Mouse (Mus musculus) erythroid progenitor cell, adult 5-6 weeks (primary cell): ENCODE measurements around the gene Ttyh3. TPM values are rescaled to one million over a fixed set of nuclear protein-coding genes. Genes with fewer than 3 reads are reported as not detected.
A peak's percentile ranks its signal among the peaks of the same experiment; 100 is the strongest.
"Not testable (repeated sequence)": the region's sequence is repeated elsewhere in the genome, so short reads cannot be mapped to it uniquely, and the experiment has no call there.

Experiments
- ATAC-seq: replicated peaks from 2 replicates; pipeline ENCODE4 v1.8.0; 2016; ENCODE audit warnings: moderate number of reproducible peaks, mild to moderate bottlenecking, moderate TSS enrichment, inconsistent platforms; ENCODE audit not compliant: poor library complexity, low FRiP score, severe bottlenecking
- total RNA-seq, 2 experiments: library from RNA; stranded (forward) in 1 of 2; stranded (reverse) in 1 of 2; fragments of 150-400 nt in 1 of 2; fragments of 186-747, 209-891 nt in 1 of 2; gene quantifications; 2 replicates each; pipeline versions ENCODE4 v1.2.3 to v1.2.4; 2015 to 2017; ENCODE audit warnings: low replicate concordance in 2 of 2

Ttyh3 gene
- total RNA-seq (2015; ENCODE audit: low replicate concordance) (21.8 and 26.7 TPM in 2 replicates), total RNA-seq (2017; ENCODE audit: low replicate concordance) (21.2 and 23.2 TPM in 2 replicates)

- no peak for ATAC-seq
Measured at GRCm38 (mm10) chr5:140648519-140649100, at the start of gene Ttyh3. Ttyh3 (minus strand) TSS chr5:140649031.

DNA sequence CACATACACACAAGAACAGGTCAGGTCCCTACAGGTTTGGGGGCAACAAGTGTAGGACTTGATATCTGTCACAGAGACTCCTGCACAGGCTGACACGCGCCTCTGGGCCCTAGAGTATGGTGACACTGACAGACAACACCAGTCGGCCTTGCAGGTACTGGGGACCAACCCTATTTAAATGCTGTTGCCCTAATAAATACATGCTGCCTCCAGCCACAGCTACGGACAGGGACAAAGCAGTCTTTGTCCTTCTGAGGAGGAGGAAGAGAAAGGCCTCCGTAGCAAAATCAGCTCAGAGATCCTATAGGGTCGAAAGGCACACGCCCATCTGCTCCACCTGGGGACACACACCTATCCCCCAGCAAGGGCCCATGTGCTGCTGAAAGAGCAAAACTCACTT, 47.2 kb upstream of the Ttyh3 start:
- no peak for ATAC-seq

DNA sequence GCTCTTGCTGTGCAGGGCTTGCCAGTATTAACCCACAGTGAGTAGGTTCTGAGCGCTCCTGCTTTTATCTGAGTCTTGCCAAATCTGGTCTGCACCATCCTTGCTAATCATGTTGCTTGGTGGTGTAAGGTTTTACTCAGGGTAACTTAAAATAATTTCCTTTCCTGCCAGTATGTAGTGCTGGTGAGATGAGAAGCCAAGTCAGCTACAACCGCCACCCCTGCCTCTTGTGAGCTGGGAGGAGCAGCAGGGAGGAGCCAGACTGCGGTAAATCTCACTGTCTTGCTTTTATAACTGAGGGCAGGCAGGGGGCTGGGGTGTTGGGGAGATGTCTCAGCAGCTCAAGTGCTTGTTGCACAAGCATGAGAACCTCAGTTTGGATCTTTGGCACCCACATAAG, 39.6 kb upstream of the Ttyh3 start:
- no peak for ATAC-seq

DNA sequence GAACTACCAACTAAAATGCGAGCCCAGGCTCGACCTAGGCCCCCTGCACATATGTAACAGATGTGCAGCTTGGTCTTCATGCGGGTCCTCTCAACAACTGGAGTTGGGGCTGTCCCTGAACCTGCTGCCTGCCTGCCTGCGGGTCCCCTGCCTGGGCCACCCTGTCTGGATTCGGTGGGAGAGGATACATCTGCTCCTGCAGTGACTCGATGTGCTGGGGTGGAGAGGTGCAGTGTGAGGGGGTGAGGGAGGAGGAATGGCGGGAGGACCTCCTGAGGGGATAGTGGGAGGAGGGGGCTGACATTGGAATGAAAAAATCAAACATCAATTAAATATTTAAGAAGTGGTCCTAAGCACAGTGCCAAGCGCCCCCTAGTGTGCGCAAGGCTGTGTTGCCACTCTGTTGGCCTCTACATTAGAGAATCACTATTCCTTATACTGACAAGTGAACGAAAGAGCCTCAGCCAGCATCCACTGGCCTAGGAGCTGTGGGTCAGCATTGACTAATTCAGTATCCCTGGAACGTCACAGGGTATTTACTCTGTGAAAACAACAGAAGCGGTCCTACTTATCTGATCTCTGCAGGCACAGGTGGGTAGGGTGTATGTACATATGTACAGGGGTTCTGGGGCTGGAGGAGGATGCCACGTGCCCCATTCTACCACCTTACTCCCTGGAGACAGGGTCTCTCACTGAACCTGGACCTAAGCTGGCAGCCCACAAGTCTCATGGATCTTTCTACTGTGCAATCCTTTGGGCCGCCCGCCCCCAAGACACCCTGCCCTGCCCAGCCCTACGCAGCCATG, 35.7 kb upstream of the Ttyh3 start:
- no peak for ATAC-seq

DNA sequence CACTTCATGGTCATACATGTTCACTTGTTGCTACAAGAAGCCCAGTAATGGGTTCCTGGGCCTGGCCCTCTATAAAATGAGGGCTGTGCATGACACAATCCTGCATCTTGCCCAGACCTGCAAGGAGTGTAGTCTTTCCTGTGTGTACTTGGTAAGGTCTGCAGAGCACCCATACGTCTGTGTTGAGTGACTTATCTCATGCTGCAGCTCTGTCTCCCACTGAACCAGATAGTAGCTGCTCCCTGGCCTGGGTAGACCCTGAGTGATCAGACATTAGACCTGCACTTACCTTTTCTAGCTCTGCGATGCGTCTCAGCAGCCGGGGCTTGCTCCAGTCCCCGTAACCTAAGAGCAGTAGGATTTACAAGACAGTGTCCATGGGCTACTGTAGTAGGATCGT, 33.3 kb upstream of the Ttyh3 start:
- no peak for ATAC-seq

- no peak for ATAC-seq
Measured at GRCm38 (mm10) chr5:140680950-140681349, 32.1 kb upstream of the Ttyh3 start.

GRCm38 (mm10) chr5:140680051-140680450, 31.2 kb upstream of the Ttyh3 start:
- ATAC-seq: no peak

GRCm38 (mm10) chr5:140677137-140677536, 28.3 kb upstream of the Ttyh3 start:
- ATAC-seq: no peak

DNA sequence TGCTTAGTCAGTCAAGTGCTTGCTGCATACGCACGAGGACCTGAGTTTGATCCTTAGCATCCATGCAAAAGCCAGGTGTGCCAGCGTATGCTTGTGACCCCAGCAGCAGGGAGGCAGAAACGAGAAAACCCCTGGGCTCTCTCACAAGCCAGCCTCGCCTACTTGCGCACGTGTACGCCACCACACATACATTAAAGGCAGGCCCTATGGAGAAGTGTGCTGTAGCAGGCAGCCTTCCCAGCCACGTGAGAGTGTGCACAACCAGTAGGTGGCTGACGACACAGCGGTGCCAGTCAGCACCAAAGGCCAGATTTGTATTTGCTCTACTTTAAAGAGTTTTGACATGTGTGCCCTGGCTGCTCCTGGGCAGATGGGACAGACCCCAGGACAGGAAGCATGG, 26.8 kb upstream of the Ttyh3 start:
- ATAC-seq: no peak

GRCm38 (mm10) chr5:140675079-140675478, 26.2 kb upstream of the Ttyh3 start:
- no peak for ATAC-seq

DNA sequence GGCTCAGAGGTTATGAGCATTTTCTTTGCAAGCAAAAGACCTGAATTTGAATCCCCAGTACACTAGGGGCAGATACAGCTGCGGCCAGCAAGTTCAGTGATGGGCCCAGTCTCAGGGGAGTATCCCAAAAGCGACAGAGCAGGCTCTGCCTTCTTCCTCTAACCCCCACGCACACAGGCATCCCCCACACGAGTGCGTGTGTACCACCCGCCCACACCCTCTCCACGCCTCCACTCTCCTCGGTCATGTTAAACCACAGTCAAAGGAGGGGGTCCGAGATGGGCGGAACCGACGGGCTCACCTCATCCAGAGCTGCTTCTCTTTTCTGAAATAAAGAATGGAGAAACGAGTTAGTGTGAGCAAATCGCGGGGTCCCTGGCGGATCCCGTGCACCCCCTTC, 25.2 kb upstream of the Ttyh3 start:
- no peak for ATAC-seq

DNA sequence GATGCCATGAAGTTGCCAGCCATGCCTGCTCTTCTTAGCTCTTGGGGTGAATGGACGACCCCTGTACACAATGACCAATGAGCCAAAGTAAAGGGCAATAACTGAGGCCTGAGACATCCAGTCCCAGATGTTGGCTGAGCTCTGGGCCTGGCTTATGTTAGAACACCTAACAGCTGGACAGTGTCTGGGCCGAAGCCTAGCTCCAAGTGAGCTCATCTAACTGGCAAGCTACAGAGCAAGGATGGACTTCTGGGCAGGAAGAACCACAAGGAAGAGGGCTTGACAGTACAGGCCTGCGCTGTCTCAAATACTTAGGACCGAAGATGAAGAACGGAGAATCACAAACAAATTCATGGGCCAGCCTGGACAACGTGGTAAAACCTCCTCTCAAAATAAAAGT, 23.8 kb upstream of the Ttyh3 start:
- not testable (repeated sequence) for ATAC-seq

DNA sequence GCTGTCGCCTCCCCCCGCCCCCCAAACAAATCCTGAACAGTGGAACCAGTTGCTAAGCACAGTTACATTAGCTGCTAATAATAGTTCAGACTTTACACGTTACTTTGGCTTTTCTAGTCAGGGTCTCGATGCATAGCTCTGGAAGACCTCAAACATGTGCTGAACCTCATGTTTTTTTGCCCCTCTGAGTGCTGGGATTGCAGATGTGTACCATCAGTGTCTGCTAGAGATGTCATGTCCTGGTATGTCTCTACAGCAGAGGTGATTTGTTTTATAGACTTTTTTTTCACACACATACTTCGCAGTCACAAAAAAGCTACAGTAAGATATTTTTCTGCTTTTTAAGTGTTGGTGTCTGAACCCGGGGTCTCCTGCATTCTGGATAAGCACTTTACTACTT, 23.3 kb upstream of the Ttyh3 start:
- ATAC-seq: no peak

GRCm38 (mm10) chr5:140663621-140664180, 14.9 kb upstream of the Ttyh3 start:
- ATAC-seq: peak; percentile 54

- no peak for ATAC-seq
Measured at GRCm38 (mm10) chr5:140662741-140663592, 14.1 kb upstream of the Ttyh3 start.

DNA sequence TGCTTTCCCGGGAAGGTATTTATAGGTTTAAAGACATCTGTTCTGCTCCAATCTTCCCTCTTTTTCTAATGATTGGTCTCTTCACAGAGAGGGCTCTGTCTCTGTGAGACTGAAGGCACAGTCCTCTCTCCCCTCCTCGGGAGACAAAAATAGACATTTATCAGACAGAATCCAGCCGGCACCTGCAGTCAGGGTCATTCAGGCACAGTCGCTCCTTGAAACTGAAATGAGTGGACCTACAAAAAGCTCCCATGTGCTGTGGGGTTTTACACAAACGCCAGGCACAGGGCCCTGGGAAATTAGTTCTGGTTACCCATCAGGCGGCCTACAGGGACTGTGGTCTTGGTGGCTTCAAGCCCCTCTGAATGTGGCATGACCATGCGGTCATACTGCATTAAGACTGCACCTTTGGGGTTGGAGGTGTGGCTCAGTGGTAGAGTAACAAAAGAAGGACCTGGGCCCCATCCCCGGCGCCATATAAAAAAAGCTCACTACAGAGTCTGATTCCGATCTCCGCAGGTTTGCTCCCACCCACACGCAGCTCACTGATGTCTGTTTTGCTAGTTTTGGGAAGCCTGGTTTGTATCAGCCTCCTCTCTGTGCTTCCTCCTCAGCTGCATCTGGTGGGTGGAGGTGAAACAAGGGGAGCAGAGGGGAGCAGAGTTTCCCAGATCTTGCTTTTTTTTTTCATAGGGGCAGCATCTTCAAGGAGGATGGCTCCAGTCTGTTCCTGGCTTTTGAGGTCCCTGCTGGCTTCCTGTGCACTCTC, 13.2 kb upstream of the Ttyh3 start:
- ATAC-seq: no peak

GRCm38 (mm10) chr5:140661427-140661826, 12.6 kb upstream of the Ttyh3 start:
- ATAC-seq: no peak

- no peak for ATAC-seq
Measured at GRCm38 (mm10) chr5:140660398-140660797, 11.6 kb upstream of the Ttyh3 start.

- no peak for ATAC-seq
Measured at GRCm38 (mm10) chr5:140659607-140660272, 10.9 kb upstream of the Ttyh3 start.
